Mouse (Mus musculus): ENCODE measurements around the gene Rpain.
A peak's percentile ranks its signal among the peaks of the same experiment; 100 is the strongest.

Gene Rpain

GRCm38 (mm10) chr11:70969821-70970559 is at the start of gene Rpain, which contains the start of gene Nup88:
Gene Rpain, plus strand, starts transcription at chr11:70970213.
Gene Nup88, minus strand, starts transcription at chr11:70969973.
- DNase-seq = peak; percentile 94 to 97

DNA sequence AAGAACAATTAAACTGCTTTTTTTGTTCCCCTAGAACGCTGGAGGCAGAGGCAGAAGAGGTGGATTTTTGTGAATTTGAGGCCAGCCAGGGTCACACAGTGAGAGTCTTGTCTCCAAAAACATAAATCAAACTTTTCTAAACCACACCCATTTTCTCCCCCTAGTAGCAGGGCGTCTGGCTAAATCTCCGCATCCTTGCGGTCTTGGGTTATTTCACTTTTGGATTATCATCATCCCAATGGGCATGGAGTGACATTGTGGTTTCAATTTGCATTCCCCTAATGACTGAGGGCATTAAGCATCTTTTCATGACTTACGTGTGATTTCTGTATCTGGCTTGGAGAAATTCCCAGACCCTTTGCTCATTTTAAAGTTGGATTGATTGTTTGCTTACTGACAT is 38.6 kb upstream of the Rpain start:
- DNase-seq = no peak

DNA sequence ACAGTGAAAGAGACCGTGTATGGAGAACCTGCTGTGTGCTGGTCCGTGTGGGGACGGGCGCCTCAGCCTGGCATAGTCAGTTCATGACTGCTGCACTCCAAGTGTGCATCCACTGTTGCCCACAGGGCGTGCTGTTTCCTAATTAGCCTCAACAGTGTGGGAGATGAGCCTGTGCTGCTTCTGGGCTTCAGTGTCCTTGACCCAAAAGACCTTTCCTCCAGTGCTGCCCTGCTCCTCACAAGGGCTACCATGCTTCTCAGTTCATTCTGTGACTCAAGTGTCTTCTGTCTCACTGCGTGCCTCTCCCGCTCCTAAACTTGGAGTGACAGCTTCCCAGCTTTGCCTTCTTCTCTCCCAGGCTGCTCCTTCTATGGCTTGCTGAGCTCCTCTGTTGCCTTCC is 34.7 kb upstream of the Rpain start:
- no peak for DNase-seq

DNA sequence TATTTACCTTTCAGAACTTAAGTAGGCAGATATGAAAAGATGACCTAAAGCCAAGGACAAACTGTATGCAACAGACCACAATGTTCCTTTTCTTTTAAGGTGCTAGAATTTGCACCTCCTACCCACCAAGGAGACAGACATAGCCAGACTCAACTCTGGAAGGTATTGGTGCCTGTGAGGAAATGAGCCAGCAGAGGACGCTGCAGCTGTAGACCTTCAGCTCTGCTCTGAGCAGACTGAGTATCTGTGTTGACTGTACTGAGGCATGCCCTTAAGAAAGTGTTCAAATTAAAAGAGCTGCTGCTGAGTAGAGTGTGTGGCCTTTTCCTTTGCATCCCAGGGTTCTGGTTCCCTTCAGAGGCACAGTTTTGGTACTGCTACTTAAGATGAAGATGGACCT is 27.4 kb upstream of the Rpain start:
- DNase-seq = no peak

DNA sequence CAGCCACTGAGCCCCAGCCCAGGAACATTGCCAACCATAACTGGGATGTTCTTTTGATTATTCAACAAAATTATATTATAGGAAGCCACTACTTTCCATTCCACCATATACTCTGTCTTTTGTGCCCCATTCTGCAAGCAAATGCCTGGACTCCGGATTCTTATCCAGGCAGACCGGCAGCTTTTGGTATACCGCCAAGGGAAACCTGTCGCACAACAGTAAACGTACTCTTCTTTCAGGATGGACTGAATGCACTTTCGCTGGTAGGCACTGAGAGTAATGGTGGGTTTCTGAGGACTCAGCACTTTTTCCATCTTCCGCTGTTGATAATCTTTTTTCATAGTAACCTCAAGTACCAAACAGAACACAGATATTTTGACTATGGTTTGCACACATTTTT is 26.4 kb upstream of the Rpain start:
- no peak for DNase-seq

DNA sequence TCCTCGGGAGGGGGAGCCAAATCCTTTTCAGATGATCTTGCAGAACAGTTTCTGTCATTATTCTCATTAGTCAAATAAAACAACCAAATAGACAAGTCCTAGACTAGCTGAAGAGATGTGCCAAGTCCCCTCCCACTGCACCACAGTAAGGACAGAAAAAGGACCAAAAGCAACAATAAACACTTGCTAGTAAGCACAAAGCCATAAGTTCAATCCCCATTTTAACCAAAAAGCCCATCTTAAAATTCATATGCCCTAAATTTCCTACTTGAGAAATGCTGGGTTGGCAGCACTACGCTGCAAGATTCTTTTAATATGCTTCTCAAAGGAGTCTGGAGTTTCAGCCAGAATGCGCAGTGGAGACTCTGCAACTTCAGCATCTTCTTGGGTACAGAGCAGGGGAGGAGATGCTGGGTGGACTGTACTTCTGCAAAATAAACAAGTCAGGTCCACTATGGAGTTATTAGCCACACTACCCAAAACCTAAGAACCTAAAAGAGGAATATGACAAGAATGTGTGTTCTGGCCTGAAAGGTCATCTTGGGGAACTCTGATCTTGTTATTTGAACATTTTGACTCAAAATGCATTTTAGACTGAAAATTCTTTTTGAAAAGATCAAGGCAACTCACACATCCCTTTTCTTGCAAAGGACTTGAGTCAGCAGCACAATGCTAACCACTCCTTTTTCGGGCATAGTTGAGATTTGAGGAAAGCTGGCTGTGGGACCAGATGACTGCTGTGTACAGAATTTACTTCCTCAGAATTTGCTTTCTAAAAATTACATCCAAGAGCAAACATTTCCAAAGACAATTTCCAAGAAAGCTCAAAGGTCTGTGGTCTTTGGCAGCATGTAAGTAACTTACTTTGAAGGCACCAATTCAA is 24.8 kb upstream of the Rpain start:
- DNase-seq = no peak

DNA sequence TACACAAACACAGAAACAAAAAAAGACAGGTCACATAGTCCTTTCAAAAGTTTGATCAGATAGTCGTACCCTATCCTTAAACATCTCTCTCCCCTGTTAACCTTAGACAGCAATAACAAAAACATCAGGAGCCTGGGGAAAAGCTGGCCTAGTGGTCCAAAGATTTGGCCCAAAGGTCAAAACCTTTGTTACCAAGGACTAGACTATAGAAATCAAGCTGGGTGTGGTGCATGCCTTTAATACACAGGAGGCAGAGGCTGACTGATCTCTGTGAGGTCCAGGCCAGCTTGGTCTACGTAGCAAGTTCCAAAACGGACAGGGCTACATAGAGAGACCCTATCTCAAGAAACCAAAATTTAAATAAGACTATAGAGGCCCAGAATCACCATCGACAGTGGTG is 15.3 kb upstream of the Rpain start:
- DNase-seq = no peak

- DNase-seq = no peak
These were observed 9.0 kb upstream of the Rpain start for GRCm38 (mm10) chr11:70960786-70961554.

DNA sequence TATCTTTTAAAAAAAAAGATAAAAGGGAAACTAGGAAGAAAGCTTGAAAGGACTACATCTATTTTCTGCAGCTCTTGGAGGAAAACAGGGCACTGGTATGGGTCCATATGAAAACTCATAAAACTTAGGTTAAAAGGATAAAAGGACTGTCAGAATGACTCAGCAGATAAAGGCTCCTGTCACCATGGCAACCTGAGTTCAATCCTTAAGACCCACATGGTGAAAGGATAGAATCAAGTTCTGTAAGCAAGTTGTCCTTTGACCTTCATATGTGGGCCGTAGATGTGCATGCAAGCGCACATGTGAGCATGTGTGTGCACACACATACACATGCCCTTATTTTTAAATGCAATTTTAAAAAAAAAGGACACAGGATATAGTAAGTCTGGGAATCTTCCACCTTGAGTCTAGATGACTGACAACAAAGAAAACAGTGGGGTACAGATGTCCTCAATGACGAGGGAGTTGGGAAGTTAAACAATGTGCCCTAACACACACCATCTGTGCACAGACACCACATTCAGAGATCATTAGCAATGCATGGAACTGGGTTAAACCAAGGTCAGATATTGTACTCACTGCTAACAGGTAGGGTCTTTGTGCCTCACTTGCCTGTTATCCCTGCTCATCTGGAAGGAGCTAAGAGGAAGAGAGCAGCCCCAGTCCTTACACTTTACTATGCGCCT is 5.6 kb upstream of the Rpain start:
- DNase-seq = no peak

- no peak for DNase-seq
These were observed 680 bp upstream of the Rpain start for GRCm38 (mm10) chr11:70969271-70969794.

DNA sequence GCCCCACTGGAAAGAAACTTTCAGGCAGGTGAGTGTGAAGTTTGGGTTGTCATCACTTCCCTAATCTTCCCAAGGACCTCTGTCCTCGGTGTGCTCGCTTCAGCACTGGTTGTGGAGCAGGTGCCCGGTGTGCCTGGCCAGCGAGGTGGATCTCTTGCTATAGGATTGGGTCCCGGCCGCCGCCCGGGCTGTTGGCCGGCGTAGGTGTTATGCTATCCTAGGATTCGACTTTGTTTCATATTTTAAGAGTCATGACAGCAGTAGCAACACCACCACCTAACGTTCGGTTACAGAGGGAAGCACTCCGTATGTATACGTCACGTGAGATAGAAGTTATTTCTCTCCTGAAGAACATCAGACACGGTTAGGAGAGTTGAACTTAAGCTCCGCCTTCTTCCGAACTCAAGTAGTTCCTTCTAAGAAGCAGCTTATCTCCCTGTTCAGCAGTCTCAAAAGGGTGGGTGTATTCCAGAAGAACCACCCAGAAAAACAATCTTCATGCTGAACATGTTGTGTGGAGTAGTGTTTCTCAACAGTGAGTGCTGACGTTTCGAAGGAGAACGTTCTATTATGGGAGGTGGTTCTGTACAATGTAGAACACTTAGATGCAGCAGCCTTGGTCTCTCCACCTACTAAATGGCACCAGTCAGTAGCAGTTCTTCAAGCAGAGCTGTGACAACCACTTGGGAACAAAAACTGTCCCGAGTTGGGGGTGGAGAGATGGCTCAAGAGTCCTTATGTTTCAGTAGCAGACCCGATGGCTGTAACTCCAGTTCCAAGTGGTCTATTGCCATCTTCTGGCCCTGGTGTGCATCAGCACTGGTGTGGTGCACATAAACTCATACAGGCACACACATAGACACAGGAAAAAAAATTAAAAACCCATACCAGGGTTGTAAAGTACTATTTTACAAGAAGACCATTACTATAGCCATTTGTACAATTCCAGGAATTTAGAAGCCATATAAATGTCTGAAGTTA is 837 bp downstream of the Rpain start:
- DNase-seq = no peak

- no peak for DNase-seq
These were observed 2.6 kb downstream of the Rpain start for GRCm38 (mm10) chr11:70972586-70972985.

- no peak for DNase-seq
These were observed 3.9 kb downstream of the Rpain start for GRCm38 (mm10) chr11:70973947-70974346.

DNA sequence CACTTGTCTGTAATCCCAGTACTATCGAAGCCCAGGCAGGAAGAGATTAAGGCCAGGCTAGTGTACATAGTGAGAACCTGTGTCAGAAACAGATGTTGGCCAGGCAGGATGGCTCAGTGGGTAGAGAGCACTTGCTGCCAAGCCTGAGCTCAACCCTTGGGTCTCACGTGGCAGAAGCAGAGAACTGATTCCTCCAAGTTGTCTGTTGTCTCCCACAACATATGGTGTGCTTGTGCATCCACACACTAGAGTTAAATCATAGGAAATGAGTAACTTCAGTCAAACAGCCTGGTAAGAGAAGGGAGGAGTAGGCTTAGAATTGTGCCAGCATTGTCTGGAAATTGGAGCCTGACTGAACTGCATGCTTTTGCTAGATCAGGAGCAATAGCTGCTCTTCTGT is 5.2 kb downstream of the Rpain start:
- DNase-seq = no peak

DNA sequence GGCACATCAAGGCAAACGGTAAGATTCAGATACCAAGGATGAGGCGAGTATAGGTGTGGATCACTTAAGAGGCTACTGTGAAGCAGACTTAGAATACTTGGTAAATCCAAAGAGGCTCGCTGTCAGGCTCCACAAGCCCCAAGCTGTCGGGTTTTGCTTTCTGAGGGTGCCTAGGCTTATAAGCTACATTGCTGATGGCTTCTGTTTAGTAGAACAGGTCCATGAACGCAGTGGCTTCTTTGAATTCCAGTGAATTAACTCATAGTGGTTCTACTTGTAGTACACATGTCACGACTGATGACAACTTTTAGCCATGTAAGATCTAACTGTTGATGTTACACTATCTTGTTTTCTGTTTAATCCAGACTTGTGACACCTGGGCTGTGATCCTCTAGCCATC is 7.3 kb downstream of the Rpain start:
- no peak for DNase-seq

- no peak for DNase-seq
These were observed 10.2 kb downstream of the Rpain start for GRCm38 (mm10) chr11:70980232-70980631.

- DNase-seq = no peak
These were observed 10.9 kb downstream of the Rpain start for GRCm38 (mm10) chr11:70980751-70981510.

GRCm38 (mm10) chr11:70982030-70982429 is 12.0 kb downstream of the Rpain start:
- no peak for DNase-seq

DNA sequence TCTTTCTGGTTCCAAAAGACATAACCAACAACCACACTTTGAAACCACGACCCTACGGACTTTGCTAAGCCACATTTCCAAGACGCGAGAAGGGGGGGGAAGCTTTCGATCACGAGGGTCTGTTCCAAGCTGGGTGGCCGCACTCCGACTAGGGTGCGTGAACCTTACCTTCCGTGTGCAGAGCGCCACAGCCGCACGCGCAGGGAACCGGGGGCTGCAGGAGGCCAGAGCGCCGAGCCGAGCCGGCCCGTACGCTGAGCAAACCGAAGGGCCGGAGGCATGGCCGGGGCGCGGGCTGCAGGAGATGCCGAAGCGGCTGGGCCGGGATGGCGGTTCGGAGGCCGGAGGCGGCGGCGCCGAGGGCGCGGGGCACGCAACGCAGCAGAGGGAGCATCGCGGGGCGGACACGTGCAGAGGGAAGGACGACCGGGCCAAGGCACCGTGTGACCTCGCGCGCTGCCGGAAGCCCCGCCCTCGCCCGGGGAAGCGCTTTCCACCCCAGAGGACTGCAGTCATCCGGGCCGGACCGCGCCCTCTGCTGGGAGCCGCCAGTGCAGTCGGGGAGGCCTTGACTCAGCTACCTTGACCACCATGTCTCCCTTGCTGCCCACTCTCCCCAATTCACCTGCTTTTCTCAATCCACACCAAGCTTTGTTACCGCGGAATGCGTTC is 12.7 kb downstream of the Rpain start, which contains the start of gene C1qbp:
TSS of gene C1qbp (minus strand) at position 470 of the 672 bp plus-strand sequence.
- peak; percentile 96 for DNase-seq

DNA sequence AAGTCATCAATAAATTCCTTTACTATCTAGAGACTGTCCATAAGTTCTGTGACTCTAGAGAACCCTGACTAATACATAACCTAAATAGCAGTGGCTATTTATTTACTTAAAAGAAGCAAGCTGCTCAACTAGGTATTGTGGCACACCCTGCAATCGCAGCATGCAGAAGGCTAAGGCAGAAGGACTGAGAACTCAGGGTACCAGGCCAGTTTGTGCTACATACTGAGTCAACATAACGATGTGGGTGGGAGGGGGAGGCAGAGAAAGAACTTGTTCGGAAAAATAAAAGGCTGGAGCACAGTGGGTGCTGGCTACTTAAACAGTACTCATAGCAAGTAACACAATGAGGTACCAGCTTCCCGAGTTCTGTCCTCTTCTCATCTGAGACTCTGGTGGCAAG is 31.2 kb downstream of the Rpain start:
- no peak for DNase-seq
